Mouse (Mus musculus) MEL (cell line): Measurements from ENCODE around the gene Catsperg1.

Source experiments
- CTCF ChIP-seq, 3 experiments: IDR thresholded peaks in 2 of 3; conservative IDR thresholded peaks in 1 of 3; 2 replicates each; pipeline ENCODE4 v1.5.1; 2011 to 2012; ENCODE audit warnings: low read length in 3 of 3, low read depth in 2 of 3, mild to moderate bottlenecking in 2 of 3, improper control_type of control experiment in 1 of 3, inconsistent platforms in 1 of 3, mixed read lengths in 1 of 3, moderate library complexity in 1 of 3; ENCODE audit not compliant: control insufficient read depth in 1 of 3, insufficient read depth in 1 of 3, poor library complexity in 1 of 3, severe bottlenecking in 1 of 3
- EP300 ChIP-seq, 2 experiments: IDR thresholded peaks; 2 replicates each; pipeline ENCODE4 v1.6.1; 2011; ENCODE audit warnings: improper control_type of control experiment in 2 of 2, low read length in 2 of 2, low read depth in 1 of 2, mild to moderate bottlenecking in 1 of 2
- MAFK ChIP-seq: IDR thresholded peaks from 2 replicates; pipeline ENCODE4 v1.6.1; 2011; ENCODE audit warnings: low read depth, mild to moderate bottlenecking, low read length, improper control_type of control experiment, borderline replicate concordance
- MXI1 ChIP-seq: IDR thresholded peaks from 2 replicates; pipeline ENCODE4 v1.6.1; 2011; ENCODE audit warnings: mild to moderate bottlenecking, low read depth, low read length, improper control_type of control experiment
- NELFE ChIP-seq: IDR thresholded peaks from 2 replicates; pipeline ENCODE4 v1.6.1; 2011; ENCODE audit warnings: low read depth, low read length, improper control_type of control experiment
- POLR2A ChIP-seq, 2 experiments: IDR thresholded peaks; 2 replicates each; pipeline ENCODE4 v1.6.1; 2011 to 2012; ENCODE audit warnings: low read length in 2 of 2, mild to moderate bottlenecking in 2 of 2, control low read depth in 1 of 2, improper control_type of control experiment in 1 of 2, low read depth in 1 of 2, moderate library complexity in 1 of 2; ENCODE audit not compliant: control insufficient read depth in 1 of 2, insufficient read depth in 1 of 2, poor library complexity in 1 of 2
- SIN3A ChIP-seq: IDR thresholded peaks from 2 replicates; pipeline ENCODE4 v1.6.1; 2012; ENCODE audit warnings: low read length, improper control_type of control experiment, inconsistent platforms
- SMC3 ChIP-seq: IDR thresholded peaks from 2 replicates; pipeline ENCODE4 v1.6.1; 2011; ENCODE audit warnings: low read depth, low read length, improper control_type of control experiment
- UBTF ChIP-seq: IDR thresholded peaks from 2 replicates; pipeline ENCODE4 v1.6.1; 2012; ENCODE audit warnings: low read depth, mild to moderate bottlenecking, inconsistent platforms, low read length, improper control_type of control experiment, moderate library complexity, borderline replicate concordance; ENCODE audit not compliant: insufficient read depth

GRCm38 (mm10) chr7:29212199-29212765 lies 1.6 kb downstream of the Catsperg1 start:
- no peak for TF ChIP-seq SMC3
- no peak for TF ChIP-seq UBTF
- TF ChIP-seq EP300 (IDR thresholded peaks at IDR 0.05; ENCODE audit: low read depth in 1 of 2, low read length in 2 of 2) = no peak
- no peak for TF ChIP-seq POLR2A (IDR thresholded peaks at IDR 0.05; ENCODE audit: control insufficient read depth in 1 of 2, insufficient read depth in 1 of 2, low read depth in 1 of 2, low read length in 2 of 2, poor library complexity in 1 of 2)
- TF ChIP-seq MAFK = no peak
- TF ChIP-seq CTCF (IDR thresholded peaks at IDR 0.05 in 2 of 3, conservative IDR thresholded peaks at IDR 0.05 in 1 of 3; ENCODE audit: control insufficient read depth in 1 of 3, insufficient read depth in 1 of 3, low read depth in 2 of 3, low read length in 3 of 3, poor library complexity in 1 of 3, severe bottlenecking in 1 of 3) = no peak
- no peak for TF ChIP-seq MXI1
- TF ChIP-seq NELFE = no peak
- no peak for TF ChIP-seq SIN3A
